Mouse (Mus musculus): ENCODE data around the gene Gm7168.
"Not testable (repeated sequence)": the region's sequence is repeated elsewhere in the genome, so short reads cannot be mapped to it uniquely, and the experiment has no call there.

Gene Gm7168

DNA sequence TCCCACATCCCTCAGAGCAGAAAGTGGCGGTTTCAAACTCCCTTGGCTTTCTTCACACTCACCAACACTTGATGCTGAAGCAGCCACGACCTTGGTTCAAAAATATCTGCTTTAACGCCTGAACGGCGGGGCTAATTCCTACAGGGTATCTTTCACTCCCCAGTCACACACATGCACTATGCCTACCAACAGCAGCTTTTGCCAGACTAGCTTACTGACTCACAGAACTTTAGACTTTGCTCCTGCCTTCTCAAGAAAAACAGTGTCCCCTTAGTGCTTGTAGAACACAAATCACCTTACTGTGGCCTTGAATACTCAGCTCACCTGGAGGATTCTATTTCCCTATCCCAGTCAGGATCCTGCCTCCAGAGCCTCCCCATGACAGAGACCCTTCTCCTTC, 22.6 kb downstream of the Gm7168 start:
- in situ Hi-C loops (cut with MboI; ENCODE audit: low sequenced_read_pairs) = not testable (repeated sequence)

DNA sequence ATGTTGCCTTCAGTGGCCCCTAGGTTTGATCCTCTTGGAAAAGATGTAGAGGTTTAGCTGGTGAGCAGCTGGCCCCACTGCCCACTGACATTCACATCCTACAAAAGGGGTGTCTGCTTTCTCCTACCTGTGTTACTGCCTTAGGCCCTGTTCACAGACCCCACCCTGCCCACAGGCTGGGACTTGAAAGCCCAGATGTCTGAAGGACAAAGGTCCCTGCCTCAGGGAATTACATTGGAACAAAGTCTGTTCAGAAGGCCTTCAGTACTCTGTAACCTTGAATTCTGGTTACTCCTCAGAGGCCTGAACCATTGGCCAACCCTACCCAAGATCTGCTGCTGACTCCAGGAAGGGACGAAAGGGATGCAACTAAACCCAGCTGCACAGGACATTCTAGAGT, 39.5 kb downstream of the Gm7168 start:
- in situ Hi-C loops (cut with MboI; ENCODE audit: low sequenced_read_pairs) = no loop called here

DNA sequence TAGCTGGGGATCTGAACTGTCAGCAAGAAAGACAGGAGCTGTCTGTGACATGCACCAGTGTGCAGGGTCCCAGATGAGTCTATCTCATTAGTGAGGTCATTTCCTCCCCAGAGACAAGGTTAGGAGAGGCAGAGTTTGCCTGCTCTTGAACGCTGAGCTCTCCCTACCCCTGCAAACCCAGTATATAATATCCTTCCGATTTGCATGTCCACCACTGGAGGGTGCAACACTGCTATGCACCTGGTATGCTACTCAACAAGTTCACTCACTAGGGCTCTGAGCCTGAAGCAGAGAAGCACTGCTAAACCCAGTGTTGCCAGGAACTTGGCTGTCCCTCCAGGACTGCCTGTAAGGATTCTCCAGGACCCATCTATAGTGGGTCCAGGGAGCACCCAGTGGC, 45.3 kb downstream of the Gm7168 start:
- in situ Hi-C loops (cut with MboI; ENCODE audit: low sequenced_read_pairs) = not testable (repeated sequence)

All from CH12F3 (cell line).